Mouse (Mus musculus) CH12.LX (cell line): ENCODE data around the gene Uqcr10. TPM values are rescaled to one million over a fixed set of nuclear protein-coding genes. Genes with fewer than 3 reads are reported as not detected.

Experiments
- DNase-seq: peaks from one replicate; pipeline ENCODE4 v3.0.0-alpha.2; 2013; ENCODE audit errors: extremely low read depth
- H3K27ac ChIP-seq: 2 replicates; pipeline ENCODE4 v1.5.1; 2012; ENCODE audit warnings: low read depth, mild to moderate bottlenecking, control low read depth, moderate library complexity; ENCODE audit not compliant: insufficient read depth
- H3K27me3 ChIP-seq: replicated peaks from 2 replicates; pipeline ENCODE3; 2012; ENCODE audit warnings: inconsistent platforms
- H3K36me3 ChIP-seq, 2 experiments: replicated peaks in 1 of 2; 2 replicates each; pipeline versions ENCODE3 to v1.6.1; 2012; ENCODE audit warnings: inconsistent platforms in 1 of 2, low read length in 1 of 2, mild to moderate bottlenecking in 1 of 2, mixed read lengths in 1 of 2, moderate library complexity in 1 of 2; ENCODE audit not compliant: control insufficient read depth in 1 of 2, insufficient read depth in 1 of 2
- H3K4me1 ChIP-seq, 2 experiments: 2 replicates each; pipeline ENCODE4 v1.6.1; 2012; ENCODE audit warnings: inconsistent platforms in 1 of 2, moderate library complexity in 1 of 2; ENCODE audit not compliant: insufficient read depth in 2 of 2, control insufficient read depth in 1 of 2
- H3K4me2 ChIP-seq: 2 replicates; pipeline ENCODE4 v1.6.1; 2012; ENCODE audit warnings: low read depth, mild to moderate bottlenecking, control low read depth; ENCODE audit not compliant: poor library complexity, insufficient read depth, severe bottlenecking
- H3K4me3 ChIP-seq, 3 experiments: fragments of 150-350 bp in 1 of 3; sonication (generic) in 1 of 3; replicated peaks in 1 of 3; 2 replicates each; pipeline versions ENCODE3 to v1.5.1; 2011 to 2012; ENCODE audit warnings: low read depth in 2 of 3, low read length in 2 of 3, mild to moderate bottlenecking in 2 of 3, moderate library complexity in 2 of 3, control low read depth in 1 of 3, improper control_type of control experiment in 1 of 3, inconsistent platforms in 1 of 3, mixed read lengths in 1 of 3; ENCODE audit not compliant: poor library complexity in 1 of 3
- H3K79me2 ChIP-seq: replicated peaks from 2 replicates; pipeline ENCODE4 v1.6.1; 2012; ENCODE audit warnings: mild to moderate bottlenecking, moderate library complexity; ENCODE audit not compliant: control insufficient read depth, poor library complexity, insufficient read depth, severe bottlenecking; ENCODE audit errors: extremely low read depth
- H3K9ac ChIP-seq: 2 replicates; pipeline ENCODE4 v1.6.1; 2012; ENCODE audit warnings: low read depth, mild to moderate bottlenecking, control low read depth, moderate library complexity; ENCODE audit not compliant: insufficient read depth
- H3K9me3 ChIP-seq: replicated peaks from 2 replicates; pipeline ENCODE3; 2012; ENCODE audit warnings: low read length, inconsistent platforms, mixed read lengths
- BHLHE40 ChIP-seq: IDR thresholded peaks from 2 replicates; pipeline ENCODE4 v1.6.1; 2011; ENCODE audit warnings: mild to moderate bottlenecking, low read depth, low read length, improper control_type of control experiment
- CHD1 ChIP-seq: IDR thresholded peaks from 2 replicates; pipeline ENCODE4 v1.6.1; 2012; ENCODE audit warnings: low read depth, low read length, improper control_type of control experiment, inconsistent platforms
- ETS1 ChIP-seq: conservative IDR thresholded peaks from 2 replicates; pipeline ENCODE4 v1.6.1; 2012; ENCODE audit warnings: low read depth, mild to moderate bottlenecking, inconsistent platforms, low read length, improper control_type of control experiment, moderate library complexity
- HCFC1 ChIP-seq: IDR thresholded peaks from 2 replicates; pipeline ENCODE4 v1.6.1; 2012; ENCODE audit warnings: low read depth, mild to moderate bottlenecking, inconsistent platforms, low read length, improper control_type of control experiment
- MAX ChIP-seq: IDR thresholded peaks from 2 replicates; pipeline ENCODE4 v1.6.1; 2011; ENCODE audit warnings: low read length, improper control_type of control experiment
- MAZ ChIP-seq: IDR thresholded peaks from 2 replicates; pipeline ENCODE4 v1.6.1; 2012; ENCODE audit warnings: low read depth, mild to moderate bottlenecking, inconsistent platforms, low read length, improper control_type of control experiment, moderate library complexity
- MEF2A ChIP-seq: IDR thresholded peaks from 2 replicates; pipeline ENCODE4 v1.6.1; 2014; ENCODE audit warnings: low read depth, mild to moderate bottlenecking, inconsistent platforms, low read length, improper control_type of control experiment, borderline replicate concordance
- MYC ChIP-seq: IDR thresholded peaks from 2 replicates; pipeline ENCODE4 v1.6.1; 2011; ENCODE audit warnings: low read depth, mild to moderate bottlenecking, improper control_type of control experiment, low read length
- NRF1 ChIP-seq: IDR thresholded peaks from 2 replicates; pipeline ENCODE4 v1.6.1; 2014; ENCODE audit warnings: low read depth, mild to moderate bottlenecking, inconsistent platforms, low read length, improper control_type of control experiment, moderate library complexity
- PAX5 ChIP-seq: IDR thresholded peaks from 2 replicates; pipeline ENCODE4 v1.6.1; 2012; ENCODE audit warnings: low read length, inconsistent platforms, mixed read lengths
- RAD21 ChIP-seq: IDR thresholded peaks from 2 replicates; pipeline ENCODE4 v1.6.1; 2011; ENCODE audit warnings: low read depth, mild to moderate bottlenecking, low read length, improper control_type of control experiment, moderate library complexity
- RCOR1 ChIP-seq: conservative IDR thresholded peaks from 2 replicates; pipeline ENCODE4 v1.6.1; 2012; ENCODE audit warnings: low read depth, mild to moderate bottlenecking, inconsistent platforms, low read length, improper control_type of control experiment
- SMC3 ChIP-seq: IDR thresholded peaks from 2 replicates; pipeline ENCODE4 v1.6.1; 2011; ENCODE audit warnings: low read depth, low read length, improper control_type of control experiment
- TBP ChIP-seq: conservative IDR thresholded peaks from 2 replicates; pipeline ENCODE4 v1.6.1; 2011; ENCODE audit warnings: low read depth, low read length, improper control_type of control experiment
- TCF12 ChIP-seq: IDR thresholded peaks from 2 replicates; pipeline ENCODE4 v1.6.1; 2014; ENCODE audit warnings: low read depth, mild to moderate bottlenecking, inconsistent platforms, low read length, improper control_type of control experiment
- UBTF ChIP-seq: IDR thresholded peaks from 2 replicates; pipeline ENCODE4 v1.6.1; 2012; ENCODE audit warnings: low read depth, mild to moderate bottlenecking, inconsistent platforms, low read length, improper control_type of control experiment, moderate library complexity
- USF2 ChIP-seq: conservative IDR thresholded peaks from 2 replicates; pipeline ENCODE4 v1.6.1; 2011; ENCODE audit warnings: low read depth, low read length, improper control_type of control experiment
- ZC3H11A ChIP-seq: IDR thresholded peaks from 2 replicates; pipeline ENCODE4 v1.6.1; 2012; ENCODE audit warnings: low read depth, mild to moderate bottlenecking, inconsistent platforms, low read length, improper control_type of control experiment
- ZKSCAN1 ChIP-seq: IDR thresholded peaks from 2 replicates; pipeline ENCODE4 v1.6.1; 2012; ENCODE audit warnings: low read depth, inconsistent platforms, low read length, improper control_type of control experiment, borderline replicate concordance
- ZMIZ1 ChIP-seq: IDR thresholded peaks from 2 replicates; pipeline ENCODE4 v1.6.1; 2012; ENCODE audit warnings: low read depth, mild to moderate bottlenecking, inconsistent platforms, low read length, improper control_type of control experiment
- dilution Hi-C: fragments of 300-500 bp; cut with MboI; formaldehyde crosslinking; loops from 2 replicates; pipeline ENCODE4 v1.14.3; 2020; ENCODE audit warnings: low sequenced_read_pairs; ENCODE audit not compliant: extremely low pct_unique_long_range_greater_than_20kb, extremely low pct_ligation_motif_present
- in situ Hi-C: fragments of 300-500 bp; cut with MboI; formaldehyde crosslinking; loops from 3 replicates; pipeline ENCODE4 v1.14.3; 2019; ENCODE audit warnings: low sequenced_read_pairs, low pct_ligation_motif_present, low pct_unique_long_range_greater_than_20kb, mixed read lengths
- polyA plus RNA-seq: library from polyadenylated mRNA; unstranded; fragments of >175 nt; gene quantifications from 2 replicates; pipeline ENCODE4 v1.2.1, GENCODE M21; 2012; ENCODE audit warnings: low read depth; ENCODE audit not compliant: insufficient read length
- total RNA-seq, 2 experiments: library from RNA; depleted of rRNA; stranded (reverse); fragments of 300-350 nt in 1 of 2; fragments of >200 nt in 1 of 2; gene quantifications; 2 replicates each; pipeline ENCODE4 v1.2.3; 2012 to 2014

The Uqcr10 gene
- total and polyA plus RNA-seq, 3 experiments: 740 to 1,522 (median 1,007) TPM

DNA sequence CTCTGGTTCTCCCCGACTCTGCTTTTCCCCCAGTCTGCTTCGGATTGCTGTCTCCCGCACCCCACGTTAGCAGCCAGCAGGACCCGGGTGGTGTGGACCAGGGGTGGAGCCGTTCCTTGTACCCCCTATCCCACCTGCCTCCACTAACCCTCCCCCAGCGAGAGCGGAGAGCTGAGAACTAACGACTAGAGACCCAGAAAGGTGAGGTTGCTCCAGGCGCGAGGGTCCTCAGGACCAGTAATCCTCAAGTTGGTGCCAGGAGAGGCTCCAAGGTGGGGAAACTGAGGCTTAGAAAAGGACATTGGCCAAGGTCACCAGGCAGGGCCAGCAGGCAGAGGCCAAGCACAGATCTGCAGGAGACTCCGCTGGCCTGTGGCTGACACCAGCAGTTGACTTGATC lies 43.1 kb upstream of the Uqcr10 start:
- peaks cover 10% of the 10 kb centered on the region for H3K9me3 ChIP-seq
- in situ Hi-C loops: no loop called here
- no peak for TF ChIP-seq ZMIZ1
- TF ChIP-seq UBTF: no peak
- TF ChIP-seq TCF12: no peak
- no peak for TF ChIP-seq MAX
- no peak for TF ChIP-seq PAX5
- TF ChIP-seq ETS1: no peak
- TF ChIP-seq NRF1: no peak
- no peak for TF ChIP-seq MEF2A
- no peak for TF ChIP-seq RCOR1
- dilution Hi-C loops: no loop called here
- no peaks in the 10 kb centered on the region for H3K79me2 ChIP-seq
- H3K4me2 ChIP-seq: no peak overlapping the region
- H3K9ac ChIP-seq: no peak overlapping the region
- no peaks in the 10 kb centered on the region for H3K36me3 ChIP-seq
- no peaks in the 10 kb centered on the region for H3K4me1 ChIP-seq
- no peak overlapping the region for H3K4me3 ChIP-seq
- H3K27me3 ChIP-seq: peaks cover 9% of the 10 kb centered on the region
- H3K27ac ChIP-seq: no peak overlapping the region
- no peak for DNase-seq

GRCm38 (mm10) chr11:4746733-4747132 lies 42.6 kb upstream of the Uqcr10 start, which contains the start of gene Cabp7:
TSS of gene Cabp7 (minus strand) at chr11:4746778.
- in situ Hi-C loops: no loop called here
- no peak for TF ChIP-seq USF2
- TF ChIP-seq MYC: no peak
- TF ChIP-seq TBP: no peak
- no peak for TF ChIP-seq ZKSCAN1
- no peak for TF ChIP-seq NRF1
- no peak for TF ChIP-seq BHLHE40
- no peak for TF ChIP-seq HCFC1
- TF ChIP-seq RAD21: no peak
- TF ChIP-seq SMC3: no peak
- no peak for TF ChIP-seq MAX
- TF ChIP-seq MAZ: no peak
- TF ChIP-seq ZC3H11A: no peak
- TF ChIP-seq CHD1: no peak
- no peak for TF ChIP-seq MEF2A
- TF ChIP-seq, all 38 proteins: peak for 0
- Histone ChIP-seq H3K4me1 (no peaks in the 10 kb centered on the region), H3K4me2 (no peak within 1 kb of the TSS), H3K9ac (no peak within 1 kb of the TSS), H3K9me3 (peaks cover 10% of the 10 kb centered on the region), H3K79me2 (no peaks in the 10 kb centered on the region), H3K27me3 (peaks cover 9% of the 10 kb centered on the region), H3K27ac (no peak within 1 kb of the TSS), H3K36me3 (no peaks in the 10 kb centered on the region), H3K4me3 (no peak within 1 kb of the TSS)
- dilution Hi-C loops: no loop called here
- DNase-seq: no peak
